ENCODE assay signal across 16 mouse cellular contexts in the genomic region with DNA sequence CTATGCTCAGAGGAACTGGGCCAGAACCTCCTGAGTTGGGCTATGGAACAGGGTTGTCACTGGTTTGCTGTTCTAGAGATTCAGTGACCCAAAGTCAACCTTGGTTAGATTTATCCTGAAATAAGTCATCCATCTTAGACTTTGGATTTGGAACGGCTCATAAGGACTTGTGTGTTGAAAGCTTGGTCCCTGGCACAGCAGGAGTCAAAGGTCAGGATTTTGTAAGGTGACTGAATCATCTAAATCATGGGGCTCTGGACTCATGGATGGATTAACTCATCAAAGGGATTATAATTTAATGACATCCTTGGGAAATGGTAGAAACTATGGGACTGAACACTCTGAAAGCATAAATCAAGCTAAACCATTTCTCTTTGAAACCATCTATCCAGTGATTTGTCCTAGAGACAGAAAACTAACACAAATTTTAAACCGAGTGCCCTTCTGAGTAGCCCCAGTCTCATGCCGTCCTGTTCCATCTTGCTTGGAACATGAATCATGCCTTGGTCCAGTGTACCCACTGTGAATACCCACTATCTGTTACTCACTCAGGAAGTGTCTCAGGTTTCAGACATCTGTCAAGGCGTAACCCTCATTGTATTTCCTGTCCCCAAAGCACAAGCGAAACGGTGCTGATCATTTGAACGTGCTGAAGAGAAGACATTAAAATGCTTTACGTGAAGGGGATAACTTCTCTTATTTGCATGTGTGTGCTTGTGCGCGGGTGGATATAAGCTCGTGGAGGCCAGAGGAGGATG. TPM values are rescaled to one million over a fixed set of nuclear protein-coding genes. Genes with fewer than 3 reads are reported as not detected.
DNase-seq lines count a peak whose midpoint lies in the region; ATAC-seq and TF ChIP-seq lines count a peak whose summit lies in the region.
"Had no signal": no experiment of that assay in that cellular context is flagged by ENCODE, and none has a peak within 500 bp of the region (broad histone marks: within the 10 kb centered on the region; RNA-seq: fewer than 3 reads in every experiment).

No protein-coding gene starts in this region.

- H3K27ac ChIP-seq in embryonic facial prominence, embryonic 11.5 days (replicated peaks; ENCODE audit: low read depth, low read length) = no peak overlapping the region
- H3K27ac ChIP-seq in embryonic facial prominence, embryonic 10.5 days (replicated peaks) = no peak overlapping the region
- H3K27ac ChIP-seq in kidney, postnatal 0 days = no peak overlapping the region
- H3K27ac ChIP-seq: embryonic facial prominence, embryonic 13.5 days; forebrain, embryonic 13.5 days; hindbrain, embryonic 14.5 days; liver, embryonic 12.5 days; neural tube, embryonic 12.5 days had no signal

- DNase-seq in embryonic facial prominence, embryonic 11.5 days (ENCODE audit: low spot score) = peak; percentile 3
- no peak for DNase-seq in embryonic facial prominence, embryonic 10.5 days (ENCODE audit: low spot score)
- peak; percentile 61 for DNase-seq in 3T3-L1 (ENCODE audit: low read depth, low spot score)
- DNase-seq in kidney, postnatal 0 days (ENCODE audit: low spot score) = peak; percentile 32
- DNase-seq in cerebellum, adult 11-12 months = no peak
- DNase-seq in testis, postnatal 10 days (ENCODE audit: low spot score) = no peak
- DNase-seq: cerebellum, postnatal 10 days; lung, postnatal 10 days had no signal

- H3K4me2 ChIP-seq in embryonic facial prominence, embryonic 11.5 days (ENCODE audit: low read depth, low read length) = no peak overlapping the region
- H3K4me2 ChIP-seq in kidney, postnatal 0 days (ENCODE audit: low read length) = no peak overlapping the region
- H3K4me2 ChIP-seq: embryonic facial prominence, embryonic 13.5 days; forebrain, embryonic 13.5 days; hindbrain, embryonic 14.5 days; liver, embryonic 12.5 days; midbrain, embryonic 11.5 days; neural tube, embryonic 12.5 days had no signal

- WGBS in embryonic facial prominence, embryonic 11.5 days = 65% methylated on average over 11 of the region's 11 CpGs
- 68% methylated on average over 11 of the region's 11 CpGs for WGBS in embryonic facial prominence, embryonic 10.5 days
- 22% methylated on average over 11 of the region's 11 CpGs for WGBS in kidney, postnatal 0 days

- no peaks in the 10 kb centered on the region for H3K9me3 ChIP-seq in embryonic facial prominence, embryonic 11.5 days (replicated peaks; ENCODE audit: control insufficient read depth, low read length)
- no peaks in the 10 kb centered on the region for H3K9me3 ChIP-seq in embryonic facial prominence, embryonic 10.5 days
- H3K9me3 ChIP-seq in kidney, postnatal 0 days (replicated peaks; ENCODE audit: low read length) = no peaks in the 10 kb centered on the region
- H3K9me3 ChIP-seq: embryonic facial prominence, embryonic 13.5 days; forebrain, embryonic 13.5 days; liver, embryonic 12.5 days; neural tube, embryonic 12.5 days had no signal

- no peak overlapping the region for H3K4me3 ChIP-seq in embryonic facial prominence, embryonic 11.5 days (ENCODE audit: low read depth, low read length)
- H3K4me3 ChIP-seq in embryonic facial prominence, embryonic 10.5 days = no peak overlapping the region
- no peak overlapping the region for H3K4me3 ChIP-seq in kidney, postnatal 0 days (replicated peaks; ENCODE audit: low read depth, low read length)
- H3K4me3 ChIP-seq: embryonic facial prominence, embryonic 13.5 days; forebrain, embryonic 13.5 days; liver, embryonic 12.5 days; neural tube, embryonic 12.5 days had no signal

- no peak for TF ChIP-seq CTCF in kidney, postnatal 0 days (IDR thresholded peaks at IDR 0.05; ENCODE audit: low read depth)

- H3K36me3 ChIP-seq in embryonic facial prominence, embryonic 11.5 days (replicated peaks; ENCODE audit: control insufficient read depth, insufficient read depth, low read depth, low read length) = no peaks in the 10 kb centered on the region
- H3K36me3 ChIP-seq in embryonic facial prominence, embryonic 10.5 days (replicated peaks) = no peaks in the 10 kb centered on the region
- no peaks in the 10 kb centered on the region for H3K36me3 ChIP-seq in kidney, postnatal 0 days (ENCODE audit: insufficient read depth, low read length)
- H3K36me3 ChIP-seq: embryonic facial prominence, embryonic 13.5 days; liver, embryonic 12.5 days; neural tube, embryonic 12.5 days had no signal

- no peak overlapping the region for H3K9ac ChIP-seq in embryonic facial prominence, embryonic 11.5 days (replicated peaks; ENCODE audit: low read length)
- H3K9ac ChIP-seq in kidney, postnatal 0 days (ENCODE audit: low read depth, low read length) = no peak overlapping the region
- H3K9ac ChIP-seq: embryonic facial prominence, embryonic 13.5 days; forebrain, embryonic 13.5 days; hindbrain, embryonic 14.5 days; liver, embryonic 12.5 days; neural tube, embryonic 12.5 days had no signal

- H3K27me3 ChIP-seq in embryonic facial prominence, embryonic 11.5 days (ENCODE audit: control insufficient read depth, insufficient read depth, low read length) = no peaks in the 10 kb centered on the region
- no peaks in the 10 kb centered on the region for H3K27me3 ChIP-seq in embryonic facial prominence, embryonic 10.5 days (replicated peaks; ENCODE audit: low read depth, poor library complexity, severe bottlenecking)
- H3K27me3 ChIP-seq in kidney, postnatal 0 days (ENCODE audit: insufficient read depth, low read length) = no peaks in the 10 kb centered on the region
- H3K27me3 ChIP-seq: embryonic facial prominence, embryonic 13.5 days; forebrain, embryonic 13.5 days; neural tube, embryonic 12.5 days had no signal

- no peaks in the 10 kb centered on the region for H3K4me1 ChIP-seq in embryonic facial prominence, embryonic 11.5 days (ENCODE audit: control insufficient read depth, insufficient read depth, low read length)
- H3K4me1 ChIP-seq in embryonic facial prominence, embryonic 10.5 days = peaks cover 7% of the 10 kb centered on the region; the same call in 1 of the 2 replicates
- H3K4me1 ChIP-seq in kidney, postnatal 0 days (replicated peaks; ENCODE audit: insufficient read depth, low read length) = no peaks in the 10 kb centered on the region
- H3K4me1 ChIP-seq: embryonic facial prominence, embryonic 13.5 days; forebrain, embryonic 13.5 days; liver, embryonic 12.5 days; neural tube, embryonic 12.5 days had no signal

- no peak for ATAC-seq in embryonic facial prominence, embryonic 11.5 days (replicated peaks; ENCODE audit: insufficient number of reproducible peaks, low FRiP score, low TSS enrichment, low read depth)
- peak; percentile 89 for ATAC-seq in CD4-positive, CD25-positive, alpha-beta regulatory T cell, adult 4 months
- peak; percentile 40; the same call in 1 of the 2 replicates for ATAC-seq in kidney, postnatal 0 days (replicated peaks; ENCODE audit: low FRiP score, low read depth)
- no peak for ATAC-seq in cerebellum, adult (ENCODE audit: insufficient number of reproducible peaks, low FRiP score, low TSS enrichment)
- ATAC-seq: forebrain, embryonic 13.5 days; liver, embryonic 12.5 days had no signal

RNA-seq across cellular contexts. Expression of gene Fa2h, which starts 41.6 kb away (rescaled TPM):
- not detected in 2 replicates for polyA plus RNA-seq in embryonic facial prominence, embryonic 11.5 days (2014; fragmentation: Nextera tagmentation; extraction: Ambion mirVana)
- 0.09 TPM in 1 of 2 replicates, not detected in the other for polyA plus RNA-seq in embryonic facial prominence, embryonic 10.5 days (2016; fragmentation: Nextera tagmentation; extraction: Ambion mirVana)
- polyA plus RNA-seq in CD4-positive, CD25-positive, alpha-beta regulatory T cell, adult 4 months (2017; shearing (Covaris generic)) = not detected
- polyA plus RNA-seq in kidney, postnatal 0 days (2015; fragmentation: Nextera tagmentation; extraction: Ambion mirVana) = 5.0 and 5.4 TPM in 2 replicates
- polyA plus RNA-seq: forebrain, embryonic 13.5 days; liver, embryonic 12.5 days; midbrain, embryonic 11.5 days; neural tube, embryonic 12.5 days had no signal

Comparison
In these comparisons a context has a peak if more than half of its experiments do, and no peak if none do; other contexts are left out.
1. DNase-seq: peak in embryonic facial prominence, embryonic 11.5 days (single experiment), 3T3-L1 (single experiment) and kidney, postnatal 0 days (single experiment); none in embryonic facial prominence, embryonic 10.5 days (single experiment), cerebellum, adult 11-12 months (single experiment) and testis, postnatal 10 days (single experiment).
2. ATAC-seq: peak in CD4-positive, CD25-positive, alpha-beta regulatory T cell, adult 4 months (single experiment) and kidney, postnatal 0 days (single experiment); none in embryonic facial prominence, embryonic 11.5 days (single experiment) and cerebellum, adult (single experiment).